Mouse (Mus musculus): ENCODE results near the gene Wdr66.

Wdr66 gene

GRCm38 (mm10) chr5:123364302-123364971, 112.5 kb downstream of the Wdr66 start:
- DNase-seq, result peak; percentile 67

GRCm38 (mm10) chr5:123368869-123369488, 117.1 kb downstream of the Wdr66 start:
- peak; percentile 73 for DNase-seq

- peak; percentile 54 for DNase-seq
Observed at GRCm38 (mm10) chr5:123370049-123370448, 118.1 kb downstream of the Wdr66 start.

GRCm38 (mm10) chr5:123375262-123375661, 123.4 kb downstream of the Wdr66 start:
- DNase-seq, result no peak

GRCm38 (mm10) chr5:123375793-123376452, 124.0 kb downstream of the Wdr66 start:
- no peak for DNase-seq

GRCm38 (mm10) chr5:123376569-123376968, 124.7 kb downstream of the Wdr66 start:
- DNase-seq, result peak; percentile 94
